11 mouse cellular contexts compared by ENCODE assay signal in genomic region chr8:71310446-71310845, GRCm38 (mm10). TPM values are rescaled to one million over a fixed set of nuclear protein-coding genes. Genes with fewer than 3 reads are reported as not detected.
DNase-seq lines count a peak whose midpoint lies in the region; TF ChIP-seq lines count a peak whose summit lies in the region.
"Had no signal": no experiment of that assay in that cellular context is flagged by ENCODE, and none has a peak within 500 bp of the region (broad histone marks: within the 10 kb centered on the region; RNA-seq: fewer than 3 reads in every experiment).

No protein-coding gene starts in this region.

- intact Hi-C loops in heart, postnatal 10 days (cut with DNase I): loop anchor here (5.0 kb wide), 1 partner anchor 38 kb away; the partner anchor contains the start of genes Haus8 and Myo9b

- peak overlapping the region; percentile 74 for H3K27ac ChIP-seq in embryonic fibroblast, embryonic 13.5 days (ENCODE audit: insufficient read depth, low read length)
- H3K27ac ChIP-seq: embryonic facial prominence, embryonic 15.5 days had no signal

- TF ChIP-seq POLR2A in lung, adult 2 months (IDR thresholded peaks at IDR 0.05; ENCODE audit: borderline replicate concordance, extremely low read depth, low read depth, low read length): no peak
- TF ChIP-seq POLR2A in embryonic fibroblast, embryonic 13.5 days (IDR thresholded peaks at IDR 0.05; ENCODE audit: low read depth, low read length): no peak

- TF ChIP-seq CTCF in lung, adult 2 months (IDR thresholded peaks at IDR 0.05; ENCODE audit: insufficient read depth, low read length): no peak
- no peak for TF ChIP-seq CTCF in embryonic fibroblast, embryonic 13.5 days (IDR thresholded peaks at IDR 0.05; ENCODE audit: borderline replicate concordance, insufficient read depth, low read length)

- WGBS in lung, adult 2 months: 49% methylated on average over 6 of the region's 6 CpGs

- no peak overlapping the region for H3K4me3 ChIP-seq in lung, adult 2 months (replicated peaks; ENCODE audit: extremely low read depth, low read depth, low read length)
- H3K4me3 ChIP-seq in embryonic fibroblast, embryonic 13.5 days (ENCODE audit: insufficient read depth, low read length): no peak overlapping the region
- H3K4me3 ChIP-seq: embryonic facial prominence, embryonic 15.5 days; megakaryocyte, embryonic 14.5 days had no signal

- peaks cover 16% of the 10 kb centered on the region for H3K4me1 ChIP-seq in lung, adult 2 months (ENCODE audit: control insufficient read depth, insufficient read depth, low read length)
- H3K4me1 ChIP-seq in embryonic fibroblast, embryonic 13.5 days (ENCODE audit: control insufficient read depth, insufficient read depth, low read length): peaks cover 11% of the 10 kb centered on the region

- peak; percentile 51 to 63 for DNase-seq in lung, adult 18-20 months
- DNase-seq in lung, adult 2 months: no peak
- DNase-seq in heart, postnatal 10 days: peak; percentile 64 to 72
- peak; percentile 52 for DNase-seq in skeletal muscle tissue, adult 2 months (ENCODE audit: low read depth, low spot score)
- DNase-seq in frontal cortex, postnatal 14 days (ENCODE audit: low spot score in 2 of 2): no peak
- no peak for DNase-seq in spleen, postnatal 10 days (ENCODE audit: low spot score in 2 of 2)
- DNase-seq in urinary bladder, adult 18-20 months (ENCODE audit: low spot score in 2 of 2): no peak
- DNase-seq: cerebellum, adult 18-20 months had no signal

RNA-seq across cellular contexts. Expression of gene Haus8, which starts 37.7 kb away (rescaled TPM):
- polyA plus RNA-seq in lung, adult 2 months (2012; rRNA removed): 6.4 and 9.8 TPM in 2 replicates
- polyA plus RNA-seq in embryonic fibroblast, embryonic 13.5 days (2011; ENCODE audit: insufficient read length, low read depth, missing spikeins): 23.1 and 29.7 TPM in 2 replicates
- total RNA-seq in heart, postnatal 10 days (2021): 10 to 100 TPM; 38.9 to 52.7 TPM

RNA-seq across cellular contexts. Expression of gene Myo9b, which starts 37.9 kb away (rescaled TPM):
- 32.7 and 37.6 TPM in 2 replicates for polyA plus RNA-seq in lung, adult 2 months (2012; rRNA removed)
- polyA plus RNA-seq in embryonic fibroblast, embryonic 13.5 days (2011; ENCODE audit: insufficient read length, low read depth, missing spikeins): 67.5 and 95.8 TPM in 2 replicates
- 10 to 100 TPM; 41.0 to 43.5 TPM for total RNA-seq in heart, postnatal 10 days (2021)

RNA-seq across cellular contexts. Expression of gene Use1, which starts 56.2 kb away (rescaled TPM):
- polyA plus RNA-seq in lung, adult 2 months (2012; rRNA removed): 111 and 121 TPM in 2 replicates
- polyA plus RNA-seq in embryonic fibroblast, embryonic 13.5 days (2011; ENCODE audit: insufficient read length, low read depth, missing spikeins): 94.8 and 97.6 TPM in 2 replicates
- 100 to 1,000 TPM; 110 to 116 TPM for total RNA-seq in heart, postnatal 10 days (2021)

Comparison
In these comparisons a context has a peak if more than half of its experiments do, and no peak if none do; other contexts are left out.
1. DNase-seq: peak in lung, adult 18-20 months (2 of 2), heart, postnatal 10 days (2 of 2) and skeletal muscle tissue, adult 2 months (single experiment); none in lung, adult 2 months (single experiment), frontal cortex, postnatal 14 days (0 of 2), spleen, postnatal 10 days (0 of 2) and urinary bladder, adult 18-20 months (0 of 2).